Mouse (Mus musculus) forebrain, embryonic 12.5 days (tissue): ENCODE measurements around the gene Odf4. TPM values are rescaled to one million over a fixed set of nuclear protein-coding genes. Genes with fewer than 3 reads are reported as not detected.

Experiments
- ATAC-seq: fragments of 200-750 bp; cut with Nextera tagmentation; 2 replicates; pipeline ENCODE4 v1.8.0; 2017; ENCODE audit warnings: moderate TSS enrichment; ENCODE audit not compliant: low FRiP score
- H3K27ac ChIP-seq: fragments of 300-500 bp; sonication (generic); 2 replicates; pipeline ENCODE4 v1.5.1; 2016; ENCODE audit warnings: mild to moderate bottlenecking
- H3K27me3 ChIP-seq: fragments of 300-500 bp; sonication (generic); 2 replicates; pipeline ENCODE4 v1.6.1; 2016; ENCODE audit warnings: mild to moderate bottlenecking
- H3K36me3 ChIP-seq: fragments of 300-500 bp; sonication (generic); replicated peaks from 2 replicates; pipeline ENCODE4 v1.6.1; 2016; ENCODE audit warnings: mild to moderate bottlenecking
- H3K4me1 ChIP-seq: fragments of 300-500 bp; sonication (generic); 2 replicates; pipeline ENCODE4 v1.6.1; 2016
- H3K4me2 ChIP-seq: fragments of 300-500 bp; sonication (generic); 2 replicates; pipeline ENCODE4 v1.6.1; 2016; ENCODE audit warnings: mild to moderate bottlenecking, moderate library complexity
- H3K4me3 ChIP-seq: fragments of 300-500 bp; sonication (generic); replicated peaks from 2 replicates; pipeline ENCODE4 v1.5.1; 2016; ENCODE audit warnings: mild to moderate bottlenecking
- H3K9ac ChIP-seq: fragments of 300-500 bp; sonication (generic); 2 replicates; pipeline ENCODE4 v1.6.1; 2016; ENCODE audit warnings: mild to moderate bottlenecking
- H3K9me3 ChIP-seq: fragments of 300-500 bp; sonication (generic); 2 replicates; pipeline ENCODE4 v1.6.1; 2016
- WGBS: fragments of 180-500 bp; shearing (Covaris S2); methylation state at CpG from one replicate; pipeline ENCODE4 v1.1.7; 2016; 5-methylcytosine and 5-hydroxymethylcytosine counted together
- polyA plus RNA-seq: library from polyadenylated mRNA; unstranded; fragments of >200 nt; fragmentation: Nextera tagmentation; extraction: Ambion mirVana; gene quantifications from 2 replicates; pipeline ENCODE4 v1.2.1, GENCODE M21; 2016

The Odf4 gene
- polyA plus RNA-seq, 1 experiment from 2014 or later, result 0.54 TPM

DNA sequence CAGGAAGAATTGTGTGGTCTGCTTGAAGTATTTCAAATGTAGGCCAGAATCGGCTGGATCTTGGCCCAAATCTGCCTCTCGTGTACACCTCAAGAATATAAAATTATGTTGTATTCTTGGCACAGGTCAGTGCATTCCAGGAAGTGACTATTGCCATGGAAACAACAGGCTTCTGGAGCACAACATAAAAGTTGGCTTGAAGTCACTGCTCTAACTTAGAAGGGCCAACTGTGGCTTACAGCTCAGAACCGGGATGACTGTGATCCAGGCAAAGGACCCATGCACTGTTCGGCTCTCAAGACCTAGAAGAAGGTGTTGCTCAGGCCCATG, 20.5 kb downstream of the Odf4 start:
- Histone ChIP-seq H3K9me3 (no peaks in the 10 kb centered on the region), H3K4me3 (no peak overlapping the region), H3K4me1 (peaks cover 8% of the 10 kb centered on the region), H3K36me3 (peaks cover 47% of the 10 kb centered on the region), H3K27me3 (no peaks in the 10 kb centered on the region), H3K9ac (no peak overlapping the region), H3K4me2 (no peak overlapping the region), H3K27ac (no peak overlapping the region)
- no peak for ATAC-seq
- 81% methylated on average over 4 of the region's 4 CpGs for WGBS

GRCm38 (mm10) chr11:68905665-68906460, 21.0 kb downstream of the Odf4 start:
- no peaks in the 10 kb centered on the region for H3K9me3 ChIP-seq
- peaks cover 47% of the 10 kb centered on the region for H3K36me3 ChIP-seq
- ATAC-seq, result no peak
- no peak overlapping the region for H3K27ac ChIP-seq
- no peaks in the 10 kb centered on the region for H3K27me3 ChIP-seq
- H3K9ac ChIP-seq, result no peak overlapping the region
- WGBS, result 92% methylated on average over 9 of the region's 9 CpGs
- H3K4me2 ChIP-seq, result no peak overlapping the region
- H3K4me1 ChIP-seq, result peaks cover 9% of the 10 kb centered on the region
- no peak overlapping the region for H3K4me3 ChIP-seq

- Histone ChIP-seq H3K27me3 (peaks cover under 1% of the 10 kb centered on the region; the same call in 1 of the 2 replicates), H3K4me1 (peaks cover 11% of the 10 kb centered on the region), H3K9ac (no peak overlapping the region), H3K4me3 (no peak overlapping the region), H3K27ac (no peak overlapping the region), H3K4me2 (no peak overlapping the region), H3K9me3 (no peaks in the 10 kb centered on the region), H3K36me3 (peaks cover 47% of the 10 kb centered on the region)
- WGBS, result 93% methylated on average over 3 of the region's 3 CpGs
- no peak for ATAC-seq
Observed at GRCm38 (mm10) chr11:68905138-68905531, 21.7 kb downstream of the Odf4 start.

- Histone ChIP-seq H3K27ac (no peak overlapping the region), H3K36me3 (peaks cover 47% of the 10 kb centered on the region)
Observed at GRCm38 (mm10) chr11:68904375-68905137, 22.3 kb downstream of the Odf4 start.

DNA sequence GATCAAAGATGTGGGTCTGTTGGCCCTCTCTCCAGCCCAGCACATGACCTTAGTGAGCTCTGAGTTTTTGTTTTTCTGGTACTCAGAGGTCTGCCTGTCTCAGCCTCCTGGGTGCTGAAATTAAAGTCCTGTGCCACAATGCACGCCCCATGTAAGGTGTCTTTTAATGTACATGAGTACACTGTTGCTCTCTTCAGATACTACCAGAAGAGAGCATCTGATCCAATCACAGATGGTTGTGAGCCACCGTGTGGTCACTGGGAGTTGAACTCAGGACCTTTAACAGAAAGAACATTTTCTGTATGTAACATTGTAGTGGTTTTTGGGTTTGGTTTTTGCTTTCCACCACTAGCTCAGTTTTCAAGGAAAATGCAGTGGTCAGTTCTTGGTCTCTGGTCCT, 23.1 kb downstream of the Odf4 start:
- peaks cover 6% of the 10 kb centered on the region; the same call in 1 of the 2 replicates for H3K27me3 ChIP-seq
- 82% methylated on average over 2 of the region's 2 CpGs for WGBS
- peaks cover 11% of the 10 kb centered on the region for H3K4me1 ChIP-seq
- no peak overlapping the region for H3K27ac ChIP-seq
- no peak overlapping the region for H3K4me3 ChIP-seq
- H3K36me3 ChIP-seq, result peaks cover 47% of the 10 kb centered on the region
- no peaks in the 10 kb centered on the region for H3K9me3 ChIP-seq
- no peak overlapping the region for H3K4me2 ChIP-seq
- H3K9ac ChIP-seq, result no peak overlapping the region
- no peak for ATAC-seq

More at GRCm38 (mm10) chr11:68904375-68905137, 22.3 kb downstream of the Odf4 start:
- WGBS, result 86% methylated on average over 8 of the region's 8 CpGs
- Histone ChIP-seq H3K9ac (no peak overlapping the region), H3K27me3 (peaks cover 6% of the 10 kb centered on the region; the same call in 1 of the 2 replicates), H3K4me1 (peaks cover 11% of the 10 kb centered on the region), H3K4me2 (no peak overlapping the region), H3K4me3 (no peak overlapping the region), H3K9me3 (no peaks in the 10 kb centered on the region)
- ATAC-seq, result no peak

- no peaks in the 10 kb centered on the region for H3K9me3 ChIP-seq
- peak overlapping the region; percentile 98 for H3K9ac ChIP-seq
- ATAC-seq, result no peak
- peak overlapping the region; percentile 70 for H3K4me2 ChIP-seq
- H3K36me3 ChIP-seq, result peaks cover 47% of the 10 kb centered on the region
- WGBS, result 84% methylated on average over 5 of the region's 5 CpGs
- H3K27ac ChIP-seq, result no peak overlapping the region
- H3K4me3 ChIP-seq, result peak overlapping the region; percentile 87
- H3K4me1 ChIP-seq, result peaks cover 11% of the 10 kb centered on the region
- H3K27me3 ChIP-seq, result peaks cover 6% of the 10 kb centered on the region; the same call in 1 of the 2 replicates
Observed at GRCm38 (mm10) chr11:68902823-68903222, 24.1 kb downstream of the Odf4 start.

DNA sequence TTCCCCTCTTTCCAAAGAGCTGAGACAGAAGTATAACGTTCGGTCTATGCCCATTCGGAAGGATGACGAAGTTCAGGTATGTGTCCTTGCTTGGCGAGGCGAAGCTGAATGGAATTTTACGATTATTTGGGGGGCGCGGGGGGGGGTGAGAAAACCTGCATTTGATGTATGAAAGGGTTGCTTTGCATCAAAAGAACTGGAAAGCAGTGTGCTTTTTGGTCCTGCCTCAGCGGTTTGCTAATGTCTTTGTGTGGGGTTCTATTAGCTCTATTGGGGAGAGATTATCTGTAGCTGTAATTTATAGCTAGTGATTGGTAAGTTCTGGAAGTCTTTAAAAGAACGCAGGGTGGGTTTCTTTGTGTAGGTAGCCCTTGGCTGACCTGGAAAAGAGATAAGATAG, 24.5 kb downstream of the Odf4 start:
- Histone ChIP-seq H3K36me3 (peaks cover 46% of the 10 kb centered on the region), H3K4me2 (peak overlapping the region; percentile 70), H3K4me1 (peaks cover 11% of the 10 kb centered on the region), H3K27ac (no peak overlapping the region), H3K9me3 (no peaks in the 10 kb centered on the region), H3K9ac (peak overlapping the region; percentile 98), H3K4me3 (peak overlapping the region; percentile 87), H3K27me3 (peaks cover 6% of the 10 kb centered on the region; the same call in 1 of the 2 replicates)
- 7% methylated on average over 11 of the region's 11 CpGs for WGBS
- ATAC-seq, result no peak

DNA sequence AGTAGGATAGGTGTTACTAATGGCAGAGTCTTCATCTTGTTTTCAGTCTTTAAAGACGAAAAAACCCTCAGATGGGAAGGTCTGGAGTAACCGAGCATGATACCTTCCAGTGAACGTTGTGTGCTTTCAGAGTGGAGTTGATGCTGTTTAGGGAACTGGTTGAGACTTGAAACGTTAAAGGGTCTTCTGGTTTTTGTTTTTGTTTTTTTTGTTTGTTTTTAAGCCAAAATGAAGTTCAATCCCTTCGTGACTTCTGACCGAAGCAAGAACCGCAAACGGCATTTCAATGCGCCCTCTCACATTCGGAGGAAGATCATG, 24.9 kb downstream of the Odf4 start:
- no peak for ATAC-seq
- 2% methylated on average over 10 of the region's 10 CpGs for WGBS

DNA sequence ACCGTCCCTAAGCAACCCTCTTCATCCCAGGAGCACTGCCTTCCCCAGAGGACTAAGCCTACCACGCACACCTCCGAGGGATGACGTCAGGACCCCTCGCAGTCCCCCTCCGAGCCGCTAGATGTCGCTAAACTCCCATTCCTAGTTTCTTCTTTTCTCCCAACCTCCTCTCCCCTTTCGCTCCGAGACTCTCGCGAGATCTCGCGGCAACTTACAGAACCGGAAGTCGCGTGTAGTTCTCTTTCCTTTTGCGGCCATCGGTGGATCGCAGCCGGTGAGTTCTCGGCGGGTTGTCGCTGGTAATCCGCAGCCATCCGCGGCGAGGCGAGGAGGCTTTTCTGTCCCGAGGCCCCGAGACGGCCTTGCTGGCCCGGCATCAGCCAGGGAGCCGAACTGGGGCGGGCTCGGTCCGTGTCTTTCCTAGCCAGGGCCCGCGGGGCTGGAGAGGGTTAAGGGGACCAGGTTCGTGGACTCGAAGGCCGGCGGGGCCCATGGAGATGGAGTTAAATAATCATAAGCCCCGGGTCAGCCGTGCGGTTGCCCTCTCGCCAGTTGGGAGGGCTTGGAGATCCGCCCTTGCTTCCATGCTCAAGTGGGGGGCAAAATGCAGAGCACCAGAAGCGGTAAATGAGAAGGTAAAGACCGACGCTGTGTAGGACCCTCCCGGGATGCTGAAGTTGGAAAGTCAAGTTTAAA, 25.4 kb downstream of the Odf4 start, which contains the start of gene Rpl26:
Rpl26 (plus strand) TSS at position 233 of the 696 bp plus-strand sequence.
- peak; percentile 93 for ATAC-seq
- WGBS, result under 1% methylated on average over 52 of the region's 52 CpGs
- H3K4me2 ChIP-seq, result peak within 1 kb of the TSS; percentile 70

More for the DNA sequence above, 24.9 kb downstream of the Odf4 start:
- Histone ChIP-seq H3K27me3 (peaks cover 6% of the 10 kb centered on the region; the same call in 1 of the 2 replicates), H3K9ac (peak overlapping the region; percentile 98), H3K36me3 (peaks cover 42% of the 10 kb centered on the region), H3K9me3 (no peaks in the 10 kb centered on the region), H3K4me2 (peak overlapping the region; percentile 70), H3K27ac (peak overlapping the region; percentile 95), H3K4me3 (peak overlapping the region; percentile 87), H3K4me1 (peaks cover 11% of the 10 kb centered on the region)

DNA sequence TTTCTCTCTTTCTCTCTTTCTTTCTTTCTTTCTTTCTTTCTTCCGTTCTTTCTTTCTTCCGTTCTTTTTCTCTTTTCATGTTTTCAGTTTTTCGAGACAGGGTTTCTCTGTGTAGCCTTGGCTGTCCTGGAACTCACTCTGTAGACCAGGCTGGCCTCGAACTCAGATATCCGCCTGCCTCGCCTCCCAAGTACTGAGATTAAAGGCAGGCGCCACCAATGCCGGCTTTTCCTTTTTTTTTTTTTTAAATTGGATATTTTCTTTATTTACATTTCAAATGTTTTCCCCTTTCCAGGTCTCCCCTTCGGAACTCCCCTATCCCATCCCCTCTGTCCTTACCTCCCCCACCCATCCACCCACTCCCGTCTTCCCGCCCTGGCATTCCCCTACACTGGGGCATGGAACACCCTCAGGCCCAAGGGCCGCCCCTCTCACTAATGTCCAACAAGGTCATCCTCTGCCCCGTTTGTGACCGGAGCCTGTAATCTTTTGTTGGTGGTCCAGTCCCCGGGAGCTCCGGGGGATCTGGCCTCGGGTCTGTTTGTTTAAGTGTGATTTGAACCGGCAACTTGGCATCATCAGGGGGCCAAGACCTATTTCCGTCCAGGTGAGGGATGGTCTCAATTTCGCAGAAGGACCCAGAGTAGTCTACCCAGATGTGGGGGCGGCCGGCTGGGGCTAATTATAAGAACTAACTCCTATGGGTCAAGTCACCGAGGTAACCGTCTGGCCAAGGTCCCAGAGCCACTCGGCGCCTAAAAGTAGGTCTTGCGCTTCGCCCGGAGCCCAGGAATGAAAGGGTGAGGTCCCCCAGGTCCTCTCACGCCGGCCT, 26.1 kb downstream of the Odf4 start:
- Histone ChIP-seq H3K9ac (peak overlapping the region; percentile 98), H3K9me3 (no peaks in the 10 kb centered on the region), H3K27me3 (peaks cover 6% of the 10 kb centered on the region; the same call in 1 of the 2 replicates), H3K36me3 (peaks cover 29% of the 10 kb centered on the region), H3K4me1 (peaks cover 11% of the 10 kb centered on the region), H3K4me3 (peak overlapping the region; percentile 87), H3K4me2 (peak overlapping the region; percentile 56), H3K27ac (no peak overlapping the region)
- 27% methylated on average over 31 of the region's 31 CpGs for WGBS
- peak; percentile 44 for ATAC-seq

More for the DNA sequence above, 25.4 kb downstream of the Odf4 start, which contains the start of gene Rpl26:
- peak within 1 kb of the TSS; percentile 87 for H3K4me3 ChIP-seq
- H3K4me1 ChIP-seq, result peaks cover 11% of the 10 kb centered on the region
- H3K27ac ChIP-seq, result peak within 1 kb of the TSS; percentile 95
- peaks cover 37% of the 10 kb centered on the region for H3K36me3 ChIP-seq
- H3K9me3 ChIP-seq, result no peaks in the 10 kb centered on the region
- H3K9ac ChIP-seq, result peak within 1 kb of the TSS; percentile 98
- peaks cover 6% of the 10 kb centered on the region; the same call in 1 of the 2 replicates for H3K27me3 ChIP-seq

- Histone ChIP-seq H3K27me3 (peaks cover 6% of the 10 kb centered on the region; the same call in 1 of the 2 replicates), H3K9me3 (no peaks in the 10 kb centered on the region), H3K4me3 (no peak overlapping the region), H3K36me3 (peaks cover 21% of the 10 kb centered on the region), H3K9ac (no peak overlapping the region), H3K4me2 (no peak overlapping the region), H3K4me1 (peaks cover 11% of the 10 kb centered on the region), H3K27ac (no peak overlapping the region)
- ATAC-seq, result no peak
- WGBS, result 89% methylated on average over 8 of the region's 8 CpGs
Observed at GRCm38 (mm10) chr11:68899815-68900214, 27.1 kb downstream of the Odf4 start.
